Mouse (Mus musculus): ENCODE data around the gene Galnt16. TPM values are rescaled to one million over a fixed set of nuclear protein-coding genes. Genes with fewer than 3 reads are reported as not detected.

Gene Galnt16
- total RNA-seq, 1 experiment = 1.9 TPM

GRCm38 (mm10) chr12:80598236-80598635 is 80.2 kb downstream of the Galnt16 start:
- no peak overlapping the region for H3K27ac ChIP-seq (ENCODE audit: insufficient read depth, low read depth, low read length, poor library complexity, severe bottlenecking)
- DNase-seq (ENCODE audit: low read depth, low spot score) = no peak
- peaks cover 0 to 6% of the 10 kb centered on the region in 2 experiments; a peak in 1 of 4 replicates for H3K4me1 ChIP-seq (ENCODE audit: control insufficient read depth in 2 of 2, insufficient read depth in 2 of 2, low read length in 2 of 2, poor library complexity in 1 of 2)
- no peaks in the 10 kb centered on the region for H3K36me3 ChIP-seq (ENCODE audit: control insufficient read depth, insufficient read depth, low read length, poor library complexity, severe bottlenecking)
- in situ Hi-C loops (cut with MboI; ENCODE audit: low sequenced_read_pairs in 2 of 2, unreplicated experiment in 2 of 2) = no loop called here
- no peaks in the 10 kb centered on the region for H3K9me3 ChIP-seq (ENCODE audit: control insufficient read depth, insufficient read depth, low read depth, low read length)
- TF ChIP-seq HCFC1 (IDR thresholded peaks at IDR 0.05; ENCODE audit: borderline replicate concordance, insufficient read depth, low read length) (no peak), MAFK (IDR thresholded peaks at IDR 0.05; ENCODE audit: insufficient read depth, low read depth, low read length) (no peak), ZNF384 (IDR thresholded peaks at IDR 0.05; ENCODE audit: low read depth, low read length) (no peak), CHD2 (IDR thresholded peaks at IDR 0.05; ENCODE audit: low read depth, low read length) (no peak), ZC3H11A (IDR thresholded peaks at IDR 0.05; ENCODE audit: borderline replicate concordance, low read depth, low read length) (no peak)
- no peak overlapping the region for H3K9ac ChIP-seq (ENCODE audit: insufficient read depth, low read depth, low read length, poor library complexity, severe bottlenecking)
- no peak overlapping the region for H3K4me3 ChIP-seq (ENCODE audit: insufficient read depth in 1 of 2, low read depth in 1 of 2, low read length in 2 of 2, poor library complexity in 1 of 2, severe bottlenecking in 1 of 2)

GRCm38 (mm10) chr12:80598756-80599155 is 80.7 kb downstream of the Galnt16 start:
- in situ Hi-C loops (cut with MboI; ENCODE audit: low sequenced_read_pairs in 2 of 2, unreplicated experiment in 2 of 2) = no loop called here
- H3K4me3 ChIP-seq (ENCODE audit: insufficient read depth in 1 of 2, low read depth in 1 of 2, low read length in 2 of 2, poor library complexity in 1 of 2, severe bottlenecking in 1 of 2) = no peak overlapping the region
- no peaks in the 10 kb centered on the region for H3K36me3 ChIP-seq (ENCODE audit: control insufficient read depth, insufficient read depth, low read length, poor library complexity, severe bottlenecking)
- H3K27ac ChIP-seq (ENCODE audit: insufficient read depth, low read depth, low read length, poor library complexity, severe bottlenecking) = no peak overlapping the region
- no peak for DNase-seq (ENCODE audit: low read depth, low spot score)
- peaks cover 0 to 6% of the 10 kb centered on the region in 2 experiments; a peak in 1 of 4 replicates for H3K4me1 ChIP-seq (ENCODE audit: control insufficient read depth in 2 of 2, insufficient read depth in 2 of 2, low read length in 2 of 2, poor library complexity in 1 of 2)
- TF ChIP-seq ZC3H11A (IDR thresholded peaks at IDR 0.05; ENCODE audit: borderline replicate concordance, low read depth, low read length) = no peak
- no peak for TF ChIP-seq MAFK (IDR thresholded peaks at IDR 0.05; ENCODE audit: insufficient read depth, low read depth, low read length)
- no peak for TF ChIP-seq CHD2 (IDR thresholded peaks at IDR 0.05; ENCODE audit: low read depth, low read length)
- TF ChIP-seq ZNF384 (IDR thresholded peaks at IDR 0.05; ENCODE audit: low read depth, low read length) = no peak
- TF ChIP-seq HCFC1 (IDR thresholded peaks at IDR 0.05; ENCODE audit: borderline replicate concordance, insufficient read depth, low read length) = no peak
- H3K9ac ChIP-seq (ENCODE audit: insufficient read depth, low read depth, low read length, poor library complexity, severe bottlenecking) = no peak overlapping the region
- no peaks in the 10 kb centered on the region for H3K9me3 ChIP-seq (ENCODE audit: control insufficient read depth, insufficient read depth, low read depth, low read length)

DNA sequence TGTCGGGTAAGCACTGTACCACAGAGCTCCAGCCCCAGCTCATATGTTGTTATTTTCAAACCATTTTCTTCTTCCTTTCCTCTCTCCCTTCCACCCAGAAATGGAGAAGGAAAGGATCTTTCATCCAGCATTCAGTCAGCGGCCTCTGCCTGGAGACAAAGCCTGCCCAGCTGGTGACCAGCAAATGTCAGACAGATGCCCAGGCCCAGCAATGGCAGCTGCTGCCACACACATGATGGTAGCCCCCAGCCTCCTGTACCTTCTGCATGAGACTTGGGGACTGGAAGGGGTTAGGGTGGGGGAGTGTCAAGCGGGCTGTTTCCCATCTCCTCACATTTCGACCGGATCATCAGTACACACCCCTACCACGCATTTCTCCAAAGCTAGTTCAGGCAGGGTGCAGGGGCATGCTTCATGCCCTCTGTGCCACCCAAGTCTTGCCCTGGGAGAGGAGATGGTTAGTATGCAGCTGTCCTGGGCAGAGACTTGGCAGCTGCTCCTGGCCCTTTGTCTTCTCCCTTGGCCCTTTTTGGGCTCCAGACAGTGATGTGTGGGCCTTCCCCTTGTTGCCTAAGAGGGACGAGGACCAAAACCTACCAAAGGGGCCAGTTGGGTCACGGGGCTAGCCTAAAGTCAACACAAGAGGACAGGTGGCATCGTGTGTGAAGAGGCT is 83.7 kb downstream of the Galnt16 start:
- in situ Hi-C loops (cut with MboI; ENCODE audit: low sequenced_read_pairs in 2 of 2, unreplicated experiment in 2 of 2) = loop anchor here (25.0 kb wide), 1 partner anchor 439 kb away; no protein-coding TSS in a partner anchor
- Histone ChIP-seq H3K36me3 (ENCODE audit: control insufficient read depth, insufficient read depth, low read length, poor library complexity, severe bottlenecking) (no peaks in the 10 kb centered on the region), H3K27ac (ENCODE audit: insufficient read depth, low read depth, low read length, poor library complexity, severe bottlenecking) (no peak overlapping the region), H3K9ac (ENCODE audit: insufficient read depth, low read depth, low read length, poor library complexity, severe bottlenecking) (no peak overlapping the region), H3K9me3 (ENCODE audit: control insufficient read depth, insufficient read depth, low read depth, low read length) (no peaks in the 10 kb centered on the region), H3K4me1 (ENCODE audit: control insufficient read depth in 2 of 2, insufficient read depth in 2 of 2, low read length in 2 of 2, poor library complexity in 1 of 2) (peaks cover 0 to 6% of the 10 kb centered on the region in 2 experiments; a peak in 1 of 4 replicates), H3K4me3 (ENCODE audit: insufficient read depth in 1 of 2, low read depth in 1 of 2, low read length in 2 of 2, poor library complexity in 1 of 2, severe bottlenecking in 1 of 2) (no peak overlapping the region)
- no peak for DNase-seq (ENCODE audit: low read depth, low spot score)
- TF ChIP-seq HCFC1 (IDR thresholded peaks at IDR 0.05; ENCODE audit: borderline replicate concordance, insufficient read depth, low read length) = no peak
- no peak for TF ChIP-seq MAFK (IDR thresholded peaks at IDR 0.05; ENCODE audit: insufficient read depth, low read depth, low read length)
- TF ChIP-seq ZC3H11A (IDR thresholded peaks at IDR 0.05; ENCODE audit: borderline replicate concordance, low read depth, low read length) = no peak
- TF ChIP-seq ZNF384 (IDR thresholded peaks at IDR 0.05; ENCODE audit: low read depth, low read length) = no peak
- no peak for TF ChIP-seq CHD2 (IDR thresholded peaks at IDR 0.05; ENCODE audit: low read depth, low read length)

DNA sequence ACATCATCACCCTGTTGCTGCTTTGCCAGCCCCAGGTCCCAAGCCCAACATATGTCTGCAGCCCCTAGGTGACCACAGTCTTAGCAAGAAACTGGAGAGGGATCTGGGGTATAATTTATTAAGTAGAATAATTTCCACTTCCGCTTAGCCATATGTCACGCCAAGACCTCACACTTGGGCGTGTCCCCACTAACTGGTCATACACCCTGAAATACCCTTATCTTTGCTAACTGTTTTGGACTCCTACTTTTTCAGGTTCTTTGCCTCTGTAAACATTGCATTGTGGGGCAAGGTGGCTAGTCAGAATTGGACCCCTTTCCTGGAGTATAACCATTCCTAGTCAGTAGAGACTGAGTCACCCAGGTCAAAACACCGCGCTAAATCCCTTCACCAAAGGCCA is 84.4 kb downstream of the Galnt16 start:
- in situ Hi-C loops (cut with MboI; ENCODE audit: low sequenced_read_pairs in 2 of 2, unreplicated experiment in 2 of 2) = loop anchor here (25.0 kb wide), 1 partner anchor 440 kb away; no protein-coding TSS in a partner anchor
- H3K9me3 ChIP-seq (ENCODE audit: control insufficient read depth, insufficient read depth, low read depth, low read length) = no peaks in the 10 kb centered on the region
- no peaks in the 10 kb centered on the region for H3K36me3 ChIP-seq (ENCODE audit: control insufficient read depth, insufficient read depth, low read length, poor library complexity, severe bottlenecking)
- H3K4me3 ChIP-seq (ENCODE audit: insufficient read depth in 1 of 2, low read depth in 1 of 2, low read length in 2 of 2, poor library complexity in 1 of 2, severe bottlenecking in 1 of 2) = no peak overlapping the region
- peaks cover 0 to 6% of the 10 kb centered on the region in 2 experiments; a peak in 1 of 4 replicates for H3K4me1 ChIP-seq (ENCODE audit: control insufficient read depth in 2 of 2, insufficient read depth in 2 of 2, low read length in 2 of 2, poor library complexity in 1 of 2)
- no peak for DNase-seq (ENCODE audit: low read depth, low spot score)
- H3K27ac ChIP-seq (ENCODE audit: insufficient read depth, low read depth, low read length, poor library complexity, severe bottlenecking) = no peak overlapping the region
- TF ChIP-seq ZNF384 (IDR thresholded peaks at IDR 0.05; ENCODE audit: low read depth, low read length) (no peak), MAFK (IDR thresholded peaks at IDR 0.05; ENCODE audit: insufficient read depth, low read depth, low read length) (no peak), ZC3H11A (IDR thresholded peaks at IDR 0.05; ENCODE audit: borderline replicate concordance, low read depth, low read length) (no peak), HCFC1 (IDR thresholded peaks at IDR 0.05; ENCODE audit: borderline replicate concordance, insufficient read depth, low read length) (no peak), CHD2 (IDR thresholded peaks at IDR 0.05; ENCODE audit: low read depth, low read length) (no peak)
- H3K9ac ChIP-seq (ENCODE audit: insufficient read depth, low read depth, low read length, poor library complexity, severe bottlenecking) = no peak overlapping the region

Data from ES-E14 (cell line).